Mouse (Mus musculus): ENCODE measurements around the gene BC037034. TPM values are rescaled to one million over a fixed set of nuclear protein-coding genes. Genes with fewer than 3 reads are reported as not detected.

The BC037034 gene
- total and polyA plus RNA-seq, 3 experiments = 4.5 to 15.4 (median 11.2) TPM

GRCm38 (mm10) chr5:138255353-138256093, 8.3 kb downstream of the BC037034 start, which contains the start of gene Lamtor4 (continued):
- TF ChIP-seq JUN (IDR thresholded peaks at IDR 0.05; ENCODE audit: insufficient read depth, low read depth, low read length) (no peak), KAT2A (IDR thresholded peaks at IDR 0.05; ENCODE audit: insufficient replicate concordance, low read length) (peak; percentile 70; the same call in 1 of the 2 replicates), RAD21 (IDR thresholded peaks at IDR 0.05; ENCODE audit: low read depth, low read length) (peak; percentile 37), ELF1 (IDR thresholded peaks at IDR 0.05; ENCODE audit: low read depth, low read length) (peak; percentile 92), USF1 (IDR thresholded peaks at IDR 0.05; ENCODE audit: low read depth, low read length) (peak; percentile 92), EP300 (IDR thresholded peaks at IDR 0.05; ENCODE audit: low read length) (no peak), TCF12 (IDR thresholded peaks at IDR 0.05; ENCODE audit: low read depth, low read length) (peak; percentile 88), NRF1 (IDR thresholded peaks at IDR 0.05; ENCODE audit: low read depth, low read length) (peak; percentile 95), NELFE (IDR thresholded peaks at IDR 0.05; ENCODE audit: low read depth, low read length) (peak; percentile 96), CTCF (conservative IDR thresholded peaks at IDR 0.05 in 1 of 2, IDR thresholded peaks at IDR 0.05 in 1 of 2; ENCODE audit: low read depth in 2 of 2, low read length in 2 of 2) (peak in 1 of 2 experiments; percentile 37; a peak in 2 of 4 replicates), HCFC1 (IDR thresholded peaks at IDR 0.05; ENCODE audit: low read depth, low read length) (peak; percentile 78), GABPA (IDR thresholded peaks at IDR 0.05; ENCODE audit: insufficient replicate concordance, low read depth, low read length) (no peak)

- no peaks in the 10 kb centered on the region for H3K79me2 ChIP-seq (replicated peaks; ENCODE audit: control insufficient read depth, extremely low read depth, insufficient read depth, poor library complexity, severe bottlenecking)
- dilution Hi-C loops (cut with MboI; ENCODE audit: extremely low pct_ligation_motif_present, extremely low pct_unique_long_range_greater_than_20kb, low sequenced_read_pairs) = no loop called here
- H3K27me3 ChIP-seq (replicated peaks) = no peaks in the 10 kb centered on the region
- H3K4me1 ChIP-seq (ENCODE audit: control insufficient read depth in 1 of 2, insufficient read depth in 2 of 2) = peaks cover 7 to 28% of the 10 kb centered on the region in 2 experiments; a peak in 3 of 4 replicates
- DNase-seq (ENCODE audit: extremely low read depth) = no peak
- TF ChIP-seq HCFC1 (IDR thresholded peaks at IDR 0.05; ENCODE audit: low read depth, low read length) = no peak
- no peak for TF ChIP-seq TBP (conservative IDR thresholded peaks at IDR 0.05; ENCODE audit: low read depth, low read length)
- TF ChIP-seq USF1 (IDR thresholded peaks at IDR 0.05; ENCODE audit: low read depth, low read length) = no peak
- TF ChIP-seq CTCF (conservative IDR thresholded peaks at IDR 0.05 in 1 of 2, IDR thresholded peaks at IDR 0.05 in 1 of 2; ENCODE audit: low read depth in 2 of 2, low read length in 2 of 2) = 0 out of 4 replicates have a peak, but pooled peaks of 1 of the 2 experiments have one; percentile 5
- H3K4me2 ChIP-seq (ENCODE audit: insufficient read depth, low read depth, poor library complexity, severe bottlenecking) = no peak overlapping the region
- peaks cover 0 to 11% of the 10 kb centered on the region in 2 experiments for H3K36me3 ChIP-seq (replicated peaks in 1 of 2; ENCODE audit: control insufficient read depth in 1 of 2, insufficient read depth in 1 of 2, low read length in 1 of 2)
- H3K4me3 ChIP-seq (replicated peaks in 1 of 3; ENCODE audit: low read depth in 2 of 3, low read length in 2 of 3, poor library complexity in 1 of 3) = no peak overlapping the region
- peaks cover 2% of the 10 kb centered on the region for H3K9me3 ChIP-seq (replicated peaks; ENCODE audit: low read length)
- no peak overlapping the region for H3K9ac ChIP-seq (ENCODE audit: insufficient read depth, low read depth)
- H3K27ac ChIP-seq (ENCODE audit: insufficient read depth, low read depth) = no peak overlapping the region
- in situ Hi-C loops (cut with MboI; ENCODE audit: low pct_ligation_motif_present, low pct_unique_long_range_greater_than_20kb, low sequenced_read_pairs) = no loop called here
Observed at GRCm38 (mm10) chr5:138253061-138253460, 10.8 kb downstream of the BC037034 start.

- H3K4me1 ChIP-seq (ENCODE audit: control insufficient read depth in 1 of 2, insufficient read depth in 2 of 2) = peaks cover 1 to 9% of the 10 kb centered on the region in 2 experiments; a peak in 3 of 4 replicates
- H3K4me2 ChIP-seq (ENCODE audit: insufficient read depth, low read depth, poor library complexity, severe bottlenecking) = no peak overlapping the region
- H3K79me2 ChIP-seq (replicated peaks; ENCODE audit: control insufficient read depth, extremely low read depth, insufficient read depth, poor library complexity, severe bottlenecking) = no peaks in the 10 kb centered on the region
- no peak overlapping the region for H3K27ac ChIP-seq (ENCODE audit: insufficient read depth, low read depth)
- no peaks in the 10 kb centered on the region for H3K36me3 ChIP-seq (replicated peaks in 1 of 2; ENCODE audit: control insufficient read depth in 1 of 2, insufficient read depth in 1 of 2, low read length in 1 of 2)
- H3K9me3 ChIP-seq (replicated peaks; ENCODE audit: low read length) = peaks cover 2% of the 10 kb centered on the region
- H3K27me3 ChIP-seq (replicated peaks) = no peaks in the 10 kb centered on the region
- dilution Hi-C loops (cut with MboI; ENCODE audit: extremely low pct_ligation_motif_present, extremely low pct_unique_long_range_greater_than_20kb, low sequenced_read_pairs) (no loop called here), in situ Hi-C loops (cut with MboI; ENCODE audit: low pct_ligation_motif_present, low pct_unique_long_range_greater_than_20kb, low sequenced_read_pairs) (no loop called here)
- no peak for TF ChIP-seq HCFC1 (IDR thresholded peaks at IDR 0.05; ENCODE audit: low read depth, low read length)
- H3K4me3 ChIP-seq (replicated peaks in 1 of 3; ENCODE audit: low read depth in 2 of 3, low read length in 2 of 3, poor library complexity in 1 of 3) = no peak overlapping the region
- no peak overlapping the region for H3K9ac ChIP-seq (ENCODE audit: insufficient read depth, low read depth)
- DNase-seq (ENCODE audit: extremely low read depth) = no peak
Observed at GRCm38 (mm10) chr5:138251144-138251543, 12.7 kb downstream of the BC037034 start.

Data from CH12.LX (cell line).